Mouse (Mus musculus) brain, embryonic 18.5 days (tissue): ENCODE measurements at regions not wholly inside any gene's neighbourhood (a gene's known extent, or its start where the extent isn't known, plus 50 kb on each side); places are given as distances from the start of the nearest gene placed in this dataset.

ENCODE experiments used
- DNase-seq: peaks from one replicate; pipeline ENCODE4 v3.0.0-alpha.2; 2012; ENCODE audit warnings: low read depth, low spot score

DNA sequence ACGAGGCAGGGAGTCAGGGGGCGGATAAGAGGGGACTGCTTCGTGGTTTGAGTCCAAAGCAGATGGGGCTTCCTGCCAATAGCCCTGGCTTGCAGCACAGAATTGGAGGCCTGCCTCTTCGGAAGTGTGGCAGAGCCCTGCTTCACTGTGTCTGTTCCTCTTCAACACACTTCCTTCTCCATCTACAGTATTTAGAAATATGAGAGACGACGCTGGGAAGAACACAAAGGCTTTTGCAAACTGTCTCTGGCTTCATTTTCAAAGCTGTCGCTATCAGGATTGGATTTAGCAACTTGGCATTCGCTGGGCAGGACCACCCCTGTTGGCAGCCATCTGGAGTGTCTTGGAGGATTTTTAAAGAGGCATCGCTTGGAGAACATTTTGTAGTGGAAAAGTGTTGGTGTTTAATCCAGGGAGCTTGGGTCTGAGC, 95.3 kb upstream of the Gm6657 start:
- peak; percentile 78 for DNase-seq

- no peak for DNase-seq
Measured at GRCm38 (mm10) chr12:78099761-78100160, 94.3 kb upstream of the Gm6657 start.

DNA sequence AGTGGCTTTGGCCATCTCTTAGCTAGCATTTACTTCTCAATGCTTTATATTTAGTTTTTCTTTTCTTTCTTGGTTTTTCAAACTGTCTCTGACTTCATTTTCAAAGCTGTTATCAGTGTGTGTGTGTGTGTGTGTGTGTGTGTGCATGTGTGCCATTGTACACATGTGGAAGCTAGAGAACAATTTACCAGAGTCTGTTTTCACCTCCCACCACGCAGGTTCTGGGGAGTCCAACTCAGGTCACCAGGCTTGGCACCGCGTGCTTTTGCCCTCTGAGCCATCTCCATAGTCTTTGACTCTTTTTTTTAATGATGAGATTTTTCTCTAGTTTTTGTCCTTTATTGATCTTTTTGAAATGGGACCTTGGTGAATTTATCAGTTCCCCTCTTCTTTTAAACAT, 93.3 kb upstream of the Gm6657 start:
- no peak for DNase-seq

DNA sequence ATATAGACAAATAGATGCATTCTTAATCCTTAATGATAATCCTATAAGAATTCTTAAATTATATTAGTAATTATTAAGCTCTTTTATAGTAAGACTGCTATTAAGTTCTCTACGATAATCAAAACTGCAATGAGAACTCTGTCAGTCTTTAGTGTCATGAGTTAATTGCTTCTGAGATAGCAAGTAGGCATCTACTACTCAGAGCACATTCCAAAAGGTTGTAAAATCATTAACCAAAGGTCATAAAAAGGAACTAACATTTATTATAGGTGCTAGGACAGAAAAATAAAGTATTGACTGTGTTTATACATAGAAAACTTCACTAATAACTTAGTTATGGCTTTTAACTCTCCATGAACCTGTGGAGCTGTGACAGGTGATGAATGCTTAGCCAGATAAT, 84.1 kb upstream of the Gm6657 start:
- DNase-seq: no peak

GRCm38 (mm10) chr12:78118131-78118530, 75.9 kb upstream of the Gm6657 start:
- DNase-seq: no peak

DNA sequence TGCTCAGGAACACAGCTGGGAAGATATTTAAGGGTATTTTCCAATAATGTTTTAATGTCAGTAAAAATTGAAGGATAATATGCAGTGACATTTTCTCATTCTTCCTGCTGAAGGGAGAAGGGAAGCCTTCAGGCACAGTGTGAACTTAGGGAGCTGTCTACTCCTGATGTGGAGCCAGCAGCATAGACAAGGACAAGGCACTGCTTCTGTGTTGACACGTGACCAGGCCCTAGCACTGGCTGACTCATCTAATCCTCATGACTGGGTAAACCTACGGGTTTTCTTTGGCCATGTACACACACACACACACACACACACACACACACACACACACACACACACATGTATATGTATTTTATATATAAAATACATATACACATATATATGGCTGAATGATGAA, 74.8 kb upstream of the Gm6657 start:
- DNase-seq: no peak

- no peak for DNase-seq
Measured at GRCm38 (mm10) chr12:78119855-78120254, 74.2 kb upstream of the Gm6657 start.

DNA sequence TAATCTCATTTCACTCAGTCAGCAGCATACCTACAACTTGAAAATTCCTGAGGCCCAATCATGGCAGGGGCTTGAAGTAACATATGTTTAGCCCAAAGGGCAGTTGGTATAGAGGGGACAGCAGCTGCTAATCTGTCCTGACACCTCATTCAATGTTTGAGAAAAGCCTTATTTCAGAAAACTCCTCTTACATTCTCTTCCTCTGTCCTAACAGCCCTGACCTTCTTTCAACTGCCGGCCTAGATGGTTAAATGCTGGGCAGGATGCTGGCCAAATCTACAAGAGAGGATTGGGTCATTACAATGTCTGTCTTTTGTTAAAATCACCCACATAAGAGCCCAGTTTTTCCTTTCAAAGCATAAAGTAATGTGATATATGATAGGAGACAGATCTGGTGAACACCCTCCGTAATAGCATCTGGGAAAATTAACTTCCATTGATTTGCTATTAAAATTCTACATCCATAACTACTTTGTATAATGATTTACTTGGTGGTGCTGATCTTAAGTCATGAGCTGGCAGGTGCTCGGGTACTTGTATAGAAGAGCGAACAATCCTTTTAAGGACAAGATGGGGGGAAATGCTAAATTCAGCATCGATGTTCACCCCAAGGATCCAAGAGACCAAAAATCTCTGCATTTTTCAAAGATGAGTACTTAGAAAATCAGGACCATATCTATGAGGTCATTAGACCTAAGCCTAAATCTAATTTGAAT, 64.8 kb upstream of the Gm6657 start:
- no peak for DNase-seq

DNA sequence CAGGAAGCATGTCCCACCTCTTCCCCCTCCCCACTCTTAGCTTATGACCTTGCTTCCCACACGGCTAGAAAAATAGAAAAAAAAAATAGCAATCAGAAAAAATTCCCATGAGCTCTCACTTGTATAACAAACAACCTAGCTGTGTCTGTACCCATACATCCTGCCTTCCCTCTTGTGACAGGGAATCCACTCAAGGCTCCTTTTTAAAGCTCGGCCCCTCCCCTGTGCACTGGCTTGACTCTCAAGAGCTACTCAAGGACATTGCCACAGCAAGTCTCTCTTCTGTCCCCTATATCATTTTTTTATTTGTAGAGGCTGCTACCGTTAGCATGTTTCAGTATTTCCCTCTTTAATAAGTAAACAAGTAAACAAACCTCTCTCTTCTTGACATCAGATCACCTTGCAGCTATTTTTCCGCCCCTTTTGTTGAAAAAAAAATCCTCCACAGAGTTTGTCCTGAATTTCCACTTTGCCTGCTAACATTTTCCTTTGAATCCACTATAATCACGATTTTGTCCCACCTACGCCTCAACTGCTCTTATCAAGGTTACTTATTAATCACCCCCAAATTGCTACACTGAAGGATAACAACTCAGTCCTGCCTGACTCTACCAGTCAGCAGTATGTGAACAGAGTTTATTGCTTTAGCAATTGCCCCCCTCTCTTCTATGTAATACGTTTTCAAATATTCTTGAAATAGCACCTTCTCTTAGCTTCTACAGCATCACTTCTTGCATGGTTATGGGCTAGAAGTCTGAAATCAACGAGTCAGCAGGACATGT, 61.8 kb upstream of the Gm6657 start:
- DNase-seq: no peak

DNA sequence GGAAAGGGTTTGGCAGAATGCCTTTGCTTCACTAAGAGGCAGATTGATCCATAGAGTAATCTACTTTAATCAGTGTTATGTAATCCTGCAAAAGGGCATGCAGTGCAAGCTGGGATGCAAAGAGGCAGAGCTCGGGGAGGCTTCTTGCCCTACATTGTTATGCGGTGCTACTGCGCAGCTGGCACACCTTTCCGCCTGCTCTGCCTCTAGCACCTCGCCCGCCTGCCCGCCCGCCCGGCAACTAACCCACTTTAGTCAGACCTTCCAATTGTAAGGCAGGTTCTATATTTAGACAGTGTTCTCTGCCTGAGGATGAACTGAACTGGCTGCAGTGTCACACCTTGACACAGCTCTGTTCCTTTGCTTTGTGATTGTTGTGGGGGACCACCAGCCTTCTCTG, 60.7 kb upstream of the Gm6657 start:
- DNase-seq: no peak

DNA sequence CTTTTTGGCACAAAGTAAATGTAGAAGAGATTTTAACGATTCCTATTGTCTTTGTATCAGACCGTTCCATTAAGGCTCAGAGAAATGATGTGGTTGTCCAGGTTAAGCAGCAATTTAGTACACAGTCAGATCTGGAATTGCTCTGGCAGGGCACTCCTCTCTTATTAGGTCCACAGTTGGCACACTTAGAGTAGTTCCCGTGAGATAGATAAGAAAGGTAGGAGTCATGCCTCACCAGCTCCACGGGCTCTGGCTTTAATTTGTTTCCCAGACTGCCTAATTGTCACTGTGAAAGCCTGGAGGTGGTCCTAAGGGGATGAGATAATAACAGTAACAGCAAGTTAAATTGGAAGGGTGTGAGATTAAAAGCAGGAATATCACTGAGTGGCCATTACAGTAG, 60.1 kb upstream of the Gm6657 start:
- no peak for DNase-seq

DNA sequence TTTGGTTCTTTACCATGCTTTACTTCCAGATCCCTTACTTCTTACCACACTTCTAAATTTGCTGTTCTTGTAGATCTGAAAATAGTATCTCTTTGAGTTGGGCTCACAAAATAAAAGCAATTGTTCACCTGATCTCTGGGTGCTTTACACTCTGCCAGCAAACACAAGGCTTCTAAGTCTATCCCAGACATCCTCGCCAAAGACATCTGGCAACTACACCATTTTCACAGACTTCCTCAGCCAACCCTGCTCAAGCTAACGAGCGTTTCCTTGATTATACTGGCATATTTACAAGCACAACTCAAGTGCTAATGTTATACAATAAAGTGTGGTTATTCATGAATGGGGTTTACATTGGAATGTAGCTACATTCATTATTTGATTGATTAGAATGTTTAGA, 56.8 kb upstream of the Gm6657 start:
- DNase-seq: no peak

- no peak for DNase-seq
Measured at GRCm38 (mm10) chr12:78138467-78138866, 55.6 kb upstream of the Gm6657 start.
